9 mouse cellular contexts compared by ENCODE assay signal in genomic region chr9:64025565-64025964, GRCm38 (mm10). TPM values are rescaled to one million over a fixed set of nuclear protein-coding genes. Genes with fewer than 3 reads are reported as not detected.
DNase-seq lines count a peak whose midpoint lies in the region; ATAC-seq and TF ChIP-seq lines count a peak whose summit lies in the region.
"Had no signal": no experiment of that assay in that cellular context is flagged by ENCODE, and none has a peak within 500 bp of the region (broad histone marks: within the 10 kb centered on the region; RNA-seq: fewer than 3 reads in every experiment).

No protein-coding gene starts in this region.

- no peak for ATAC-seq in forebrain, postnatal 0 days
- no peak for ATAC-seq in forebrain, embryonic 15.5 days (replicated peaks)
- peak; percentile 56; the same call in 1 of the 2 replicates for ATAC-seq in erythroblast, adult 5-6 weeks (replicated peaks; ENCODE audit: low FRiP score, poor library complexity, severe bottlenecking)
- no peak for ATAC-seq in liver, embryonic 12.5 days

- H3K27me3 ChIP-seq in forebrain, postnatal 0 days (ENCODE audit: insufficient read depth, low read length) = peaks cover 14% of the 10 kb centered on the region; the same call in 1 of the 2 replicates
- H3K27me3 ChIP-seq in forebrain, embryonic 15.5 days = peaks cover 4% of the 10 kb centered on the region; the same call in 1 of the 2 replicates
- peaks cover 18% of the 10 kb centered on the region for H3K27me3 ChIP-seq in liver, embryonic 12.5 days (replicated peaks)

- no peak for DNase-seq in forebrain, postnatal 0 days
- peak; percentile 62 for DNase-seq in urinary bladder, postnatal 25 days (ENCODE audit: low spot score)
- no peak for DNase-seq in urinary bladder, postnatal 10 days (ENCODE audit: low spot score)
- DNase-seq in thymus, postnatal 10 days (ENCODE audit: low spot score in 2 of 2) = peak; percentile 20 to 70
- DNase-seq in layer of hippocampus, postnatal 36 days = no peak

- H3K27ac ChIP-seq in forebrain, postnatal 0 days (ENCODE audit: low read depth, low read length) = no peak overlapping the region
- no peak overlapping the region for H3K27ac ChIP-seq in forebrain, embryonic 15.5 days (replicated peaks)
- H3K27ac ChIP-seq in liver, embryonic 12.5 days = peak overlapping the region; percentile 68

- H3K4me1 ChIP-seq in forebrain, postnatal 0 days (ENCODE audit: insufficient read depth) = peaks cover 17% of the 10 kb centered on the region; the same call in 1 of the 2 replicates
- H3K4me1 ChIP-seq in forebrain, embryonic 15.5 days = peaks cover 30% of the 10 kb centered on the region
- peaks cover 85% of the 10 kb centered on the region for H3K4me1 ChIP-seq in liver, embryonic 12.5 days

- H3K9me3 ChIP-seq in forebrain, postnatal 0 days (ENCODE audit: low read length) = no peaks in the 10 kb centered on the region
- H3K9me3 ChIP-seq in forebrain, embryonic 15.5 days = no peaks in the 10 kb centered on the region
- H3K9me3 ChIP-seq in liver, embryonic 12.5 days (replicated peaks) = no peaks in the 10 kb centered on the region

- 12% methylated on average over 3 of the region's 3 CpGs for WGBS in forebrain, postnatal 0 days
- WGBS in forebrain, embryonic 15.5 days = 6% methylated on average over 3 of the region's 3 CpGs
- WGBS in liver, embryonic 12.5 days (ENCODE audit: insufficient replicate concordance) = 3% methylated on average over 3 of the region's 3 CpGs

- no peak overlapping the region for H3K4me3 ChIP-seq in forebrain, postnatal 0 days (ENCODE audit: low read depth, low read length)
- no peak overlapping the region for H3K4me3 ChIP-seq in forebrain, embryonic 15.5 days
- H3K4me3 ChIP-seq in liver, embryonic 12.5 days = no peak overlapping the region

- H3K9ac ChIP-seq in forebrain, postnatal 0 days = no peak overlapping the region
- no peak overlapping the region for H3K9ac ChIP-seq in forebrain, embryonic 15.5 days (replicated peaks)
- H3K9ac ChIP-seq in liver, embryonic 12.5 days = peak overlapping the region; percentile 49

- peak; percentile 55 for TF ChIP-seq CTCF in forebrain, postnatal 0 days (IDR thresholded peaks at IDR 0.05; ENCODE audit: low read depth)

- no peak overlapping the region for H3K4me2 ChIP-seq in forebrain, postnatal 0 days (ENCODE audit: low read depth)
- H3K4me2 ChIP-seq in forebrain, embryonic 15.5 days (replicated peaks) = no peak overlapping the region
- H3K4me2 ChIP-seq in liver, embryonic 12.5 days = no peak overlapping the region

- H3K36me3 ChIP-seq in forebrain, postnatal 0 days (ENCODE audit: insufficient read depth) = no peaks in the 10 kb centered on the region
- no peaks in the 10 kb centered on the region for H3K36me3 ChIP-seq in forebrain, embryonic 15.5 days
- no peaks in the 10 kb centered on the region for H3K36me3 ChIP-seq in liver, embryonic 12.5 days

RNA-seq across cellular contexts. Expression of gene Smad6, which starts 3.7 kb away (rescaled TPM):
- 4.5 and 7.5 TPM in 2 replicates for total RNA-seq in forebrain, postnatal 0 days (2014; rRNA removed)
- polyA plus RNA-seq in forebrain, postnatal 0 days (2015; fragmentation: Nextera tagmentation; extraction: Ambion mirVana) = 1.4 and 1.5 TPM in 2 replicates
- 2.0 and 2.4 TPM in 2 replicates for polyA plus RNA-seq in forebrain, embryonic 15.5 days (2015; fragmentation: Nextera tagmentation; extraction: Ambion mirVana)
- not detected in 2 replicates for total RNA-seq in erythroblast, adult 5-6 weeks (2015; ENCODE audit: low replicate concordance)
- 0.60 TPM in 1 of 2 replicates, not detected in the other for total RNA-seq in erythroblast, adult 5-6 weeks (2017; ENCODE audit: low replicate concordance)
- polyA plus RNA-seq in liver, embryonic 12.5 days (2016; fragmentation: Nextera tagmentation; extraction: Ambion mirVana) = 11.7 and 12.9 TPM in 2 replicates
- 1 to 10 TPM; 1.4 to 2.2 TPM for total RNA-seq in layer of hippocampus, postnatal 36 days (2021)
- total RNA-seq: neutrophil, adult 5-6 weeks had no signal

Comparison
In these comparisons a context has a peak if more than half of its experiments do, and no peak if none do; other contexts are left out.
1. DNase-seq: peak in urinary bladder, postnatal 25 days (single experiment) and thymus, postnatal 10 days (2 of 2); none in forebrain, postnatal 0 days (single experiment), urinary bladder, postnatal 10 days (single experiment) and layer of hippocampus, postnatal 36 days (0 of 2).